Mouse (Mus musculus): ENCODE measurements around the gene Txndc2. TPM values are rescaled to one million over a fixed set of nuclear protein-coding genes. Genes with fewer than 3 reads are reported as not detected.
A peak's percentile ranks its signal among the peaks of the same experiment; 100 is the strongest.

Txndc2 gene
- total RNA-seq, 2 experiments from 2014 or later: not detected

GRCm38 (mm10) chr17:65604315-65604714 lies 37.7 kb downstream of the Txndc2 start:
- intact Hi-C loops (cut with DNase I): no loop called here
- TF ChIP-seq CTCF (IDR thresholded peaks at IDR 0.05): no peak
- H3K4me3 ChIP-seq: no peak overlapping the region
- no peak overlapping the region; the same call in 1 of the 2 replicates for H3K27ac ChIP-seq
- no peak for DNase-seq

DNA sequence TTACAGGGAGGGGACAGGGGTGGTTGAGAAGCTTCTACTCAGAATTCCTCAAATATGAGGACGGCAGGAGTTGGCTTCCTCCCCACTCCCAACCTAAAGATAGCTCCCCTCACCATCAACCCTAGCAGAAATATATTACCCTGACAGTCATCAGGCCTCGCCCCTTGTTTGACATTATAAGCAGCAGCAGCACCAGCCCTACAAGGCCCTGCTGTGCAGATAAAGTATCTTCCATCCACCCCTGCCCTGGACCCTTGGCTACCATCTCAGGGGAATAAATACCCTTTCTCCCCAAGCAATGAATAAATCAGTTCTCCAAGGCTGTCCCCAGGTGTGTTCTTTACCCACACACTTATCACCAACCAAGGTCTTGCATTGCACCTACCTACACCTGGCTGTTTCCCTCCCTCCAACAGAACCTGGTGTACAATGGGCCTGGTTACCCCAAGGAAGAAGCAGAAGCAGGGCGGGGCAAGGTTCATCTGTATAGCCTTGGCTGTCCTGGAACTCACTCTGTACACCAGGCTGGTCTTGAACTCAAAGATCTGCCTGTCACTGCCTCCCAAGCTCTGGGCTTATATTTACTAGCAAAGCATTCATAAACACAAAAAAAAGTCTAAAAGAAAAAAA lies 44.0 kb downstream of the Txndc2 start:
- DNase-seq: no peak
- no peak for TF ChIP-seq CTCF (IDR thresholded peaks at IDR 0.05)
- H3K4me3 ChIP-seq: no peak overlapping the region
- peak overlapping the region; percentile 24; the same call in 1 of the 2 replicates for H3K27ac ChIP-seq
- intact Hi-C loops (cut with DNase I): no loop called here

- no peak for TF ChIP-seq CTCF (IDR thresholded peaks at IDR 0.05)
- intact Hi-C loops (cut with DNase I): no loop called here
- no peak for DNase-seq
- H3K27ac ChIP-seq: no peak overlapping the region
- H3K4me3 ChIP-seq: no peak overlapping the region
These were observed 47.3 kb downstream of the Txndc2 start for GRCm38 (mm10) chr17:65594687-65595086.

Other genes starting within 250 kb of the Txndc2 start
- 10 to 100 TPM; 14.0 to 16.5 TPM for gene Tmem232, start 101.4 kb downstream of the Txndc2 start, total RNA-seq (2021)
- gene Vapa, start 28.6 kb downstream of the Txndc2 start, total RNA-seq (2021): 100 to 1,000 TPM; 131 to 146 TPM
- gene Rab31, start 130.6 kb upstream of the Txndc2 start, total RNA-seq (2021): 1 to 10 TPM; 3.4 to 7.4 TPM
- 10 to 100 TPM; 24.8 to 30.3 TPM for gene Ppp4r1, start 140.4 kb upstream of the Txndc2 start, total RNA-seq (2021)
- gene Ralbp1, start 243.6 kb upstream of the Txndc2 start, total RNA-seq (2021): 10 to 100 TPM; 21.6 to 23.8 TPM

Measured in gastrocnemius, adult 2 months (tissue).